Mouse (Mus musculus) forebrain, embryonic 14.5 days (tissue): ENCODE measurements around the gene Rad51b. TPM values are rescaled to one million over a fixed set of nuclear protein-coding genes. Genes with fewer than 3 reads are reported as not detected.

Experiments used
- ATAC-seq: fragments of 200-750 bp; cut with Nextera tagmentation; 2 replicates; pipeline ENCODE4 v1.8.0; 2017; ENCODE audit warnings: mild to moderate bottlenecking, moderate library complexity
- DNase-seq: peaks from one replicate; pipeline ENCODE4 v3.0.0-alpha.2; 2015; ENCODE audit warnings: low spot score
- H3K27ac ChIP-seq: fragments of 300-500 bp; sonication (generic); 2 replicates; pipeline ENCODE4 v1.5.1; 2014; ENCODE audit warnings: low read depth, mild to moderate bottlenecking, control low read depth, low read length, moderate library complexity
- H3K27me3 ChIP-seq: fragments of 300-500 bp; sonication (generic); replicated peaks from 2 replicates; pipeline ENCODE4 v1.6.1; 2014; ENCODE audit warnings: low read length, control low read depth, mixed read lengths; ENCODE audit not compliant: control insufficient read depth, insufficient read depth
- H3K36me3 ChIP-seq: fragments of 300-500 bp; sonication (generic); 2 replicates; pipeline ENCODE4 v1.6.1; 2014; ENCODE audit warnings: low read length, control low read depth; ENCODE audit not compliant: control insufficient read depth, insufficient read depth
- H3K4me1 ChIP-seq: fragments of 300-500 bp; sonication (generic); 2 replicates; pipeline ENCODE4 v1.6.1; 2014; ENCODE audit warnings: antibody characterized with exemption, low read length, control low read depth; ENCODE audit not compliant: control insufficient read depth, insufficient read depth
- H3K4me2 ChIP-seq: fragments of 300-500 bp; sonication (generic); 2 replicates; pipeline ENCODE4 v1.6.1; 2014; ENCODE audit warnings: mild to moderate bottlenecking, control low read depth, low read length
- H3K4me3 ChIP-seq: fragments of 300-500 bp; sonication (generic); 2 replicates; pipeline ENCODE4 v1.5.1; 2014; ENCODE audit warnings: low read depth, low read length, control low read depth
- H3K9ac ChIP-seq: fragments of 300-500 bp; sonication (generic); 2 replicates; pipeline ENCODE4 v1.6.1; 2014; ENCODE audit warnings: mild to moderate bottlenecking, low read length, control low read depth, moderate library complexity
- H3K9me3 ChIP-seq: fragments of 300-500 bp; sonication (generic); replicated peaks from 2 replicates; pipeline ENCODE4 v1.6.1; 2016; ENCODE audit warnings: low read length, control low read depth, mixed read lengths; ENCODE audit not compliant: control insufficient read depth
- WGBS: fragments of 180-500 bp; shearing (Covaris S2); extraction: QIAGEN DNeasy Blood & Tissue Kit; methylation state at CpG from one replicate; pipeline ENCODE4 v1.1.7; 2014; 5-methylcytosine and 5-hydroxymethylcytosine counted together
- polyA plus RNA-seq: library from polyadenylated mRNA; unstranded; fragments of >200 nt; fragmentation: Nextera tagmentation; extraction: Ambion mirVana; gene quantifications from 2 replicates; pipeline ENCODE4 v1.2.1, GENCODE M21; 2014

Rad51b gene
- polyA plus RNA-seq, 1 experiment from 2014 or later, result 3.5 TPM

DNA sequence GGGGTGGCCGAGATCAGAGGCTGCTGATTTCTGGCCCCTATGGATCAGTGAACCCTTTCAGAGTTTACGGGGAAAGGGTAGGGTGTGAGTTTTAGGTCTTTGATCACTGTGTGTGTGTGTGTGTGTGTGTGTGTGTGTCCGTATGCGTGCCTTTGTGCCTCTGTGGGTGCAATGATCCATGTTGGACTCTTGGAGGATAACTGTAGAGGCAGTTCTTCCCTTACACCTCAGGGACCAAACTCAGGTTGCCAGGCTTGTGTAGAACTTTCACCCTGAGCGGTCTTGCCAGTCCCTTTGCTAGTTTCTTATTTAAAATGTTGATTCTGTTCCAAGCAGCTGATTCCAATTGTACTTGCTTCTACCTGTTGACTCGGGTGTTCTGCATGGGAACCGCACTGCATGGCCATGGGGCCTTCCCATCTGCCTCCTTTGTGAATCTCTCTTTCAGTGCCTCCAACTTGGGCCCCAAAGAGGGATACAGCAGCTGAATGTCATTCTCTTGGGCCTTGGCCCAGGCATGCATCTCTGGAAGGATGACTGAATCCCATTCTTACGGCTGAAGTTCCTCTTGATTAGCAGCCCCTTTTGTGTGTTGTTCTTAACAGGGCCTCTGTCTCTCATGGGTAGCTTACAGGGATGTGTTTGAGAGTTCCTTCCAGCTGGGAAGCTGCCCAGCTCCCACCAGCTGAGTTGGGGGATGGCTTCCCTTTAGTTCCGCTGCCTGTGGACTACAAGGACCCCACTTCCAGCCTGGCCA, 383.0 kb downstream of the Rad51b start:
- Histone ChIP-seq H3K36me3 (no peaks in the 10 kb centered on the region), H3K4me2 (no peak overlapping the region), H3K4me1 (peaks cover 17% of the 10 kb centered on the region), H3K27me3 (no peaks in the 10 kb centered on the region), H3K4me3 (no peak overlapping the region), H3K9ac (no peak overlapping the region), H3K27ac (peak overlapping the region; percentile 49), H3K9me3 (no peaks in the 10 kb centered on the region)
- DNase-seq, result peak; percentile 83
- 52% methylated on average over 9 of the region's 9 CpGs for WGBS
- ATAC-seq, result peak; percentile 83

DNA sequence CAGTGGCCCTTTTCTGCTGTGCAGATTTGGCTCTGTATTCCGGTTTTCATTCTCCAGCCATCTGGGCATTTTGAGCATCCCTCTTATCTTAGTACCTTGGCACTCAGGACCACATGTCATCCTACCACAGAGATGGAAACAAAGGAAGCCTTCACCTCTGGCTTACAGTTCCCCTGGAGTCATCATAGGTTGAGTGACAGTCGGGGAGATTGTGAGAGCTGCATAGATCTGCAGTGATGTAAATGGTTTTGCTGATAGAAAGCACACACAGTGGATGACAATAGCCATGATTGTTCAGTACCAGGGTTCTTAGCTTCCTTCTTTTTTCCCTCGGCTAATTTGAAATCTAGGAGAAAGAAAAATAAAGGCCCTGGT, 383.6 kb downstream of the Rad51b start:
- ATAC-seq, result peak; percentile 65; the same call in 1 of the 2 replicates

DNA sequence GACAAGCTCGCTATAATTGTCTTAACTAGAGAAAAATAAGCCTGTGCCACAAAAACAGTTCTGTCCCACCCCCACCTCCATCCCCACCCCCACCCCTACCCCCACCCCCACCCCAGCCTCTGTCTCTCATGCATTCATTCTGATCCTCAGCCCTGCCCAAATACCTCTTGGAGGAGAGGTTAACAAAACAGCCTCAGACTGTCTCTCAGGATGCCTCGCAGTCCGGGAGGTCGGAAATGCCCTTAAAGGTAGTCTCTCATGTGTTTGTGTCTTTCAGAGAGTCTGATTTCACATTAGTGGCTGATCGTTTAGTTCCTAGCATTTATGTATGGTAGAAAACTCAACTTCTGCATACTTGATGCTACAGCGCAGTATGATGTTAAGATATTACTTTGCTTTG, 384.5 kb downstream of the Rad51b start:
- Histone ChIP-seq H3K27me3 (no peaks in the 10 kb centered on the region), H3K9me3 (no peaks in the 10 kb centered on the region), H3K4me1 (peaks cover 13% of the 10 kb centered on the region), H3K9ac (no peak overlapping the region), H3K4me3 (no peak overlapping the region), H3K27ac (no peak overlapping the region), H3K4me2 (no peak overlapping the region), H3K36me3 (no peaks in the 10 kb centered on the region)
- no peak for DNase-seq
- 75% methylated on average over 6 of the region's 6 CpGs for WGBS
- ATAC-seq, result no peak

More for the DNA sequence above, 383.6 kb downstream of the Rad51b start:
- Histone ChIP-seq H3K9ac (no peak overlapping the region), H3K36me3 (no peaks in the 10 kb centered on the region), H3K9me3 (no peaks in the 10 kb centered on the region), H3K4me1 (peaks cover 13% of the 10 kb centered on the region), H3K4me3 (no peak overlapping the region), H3K4me2 (no peak overlapping the region), H3K27ac (peak overlapping the region; percentile 49), H3K27me3 (no peaks in the 10 kb centered on the region)
- no peak for DNase-seq
- 25% methylated on average over 3 of the region's 3 CpGs for WGBS

DNA sequence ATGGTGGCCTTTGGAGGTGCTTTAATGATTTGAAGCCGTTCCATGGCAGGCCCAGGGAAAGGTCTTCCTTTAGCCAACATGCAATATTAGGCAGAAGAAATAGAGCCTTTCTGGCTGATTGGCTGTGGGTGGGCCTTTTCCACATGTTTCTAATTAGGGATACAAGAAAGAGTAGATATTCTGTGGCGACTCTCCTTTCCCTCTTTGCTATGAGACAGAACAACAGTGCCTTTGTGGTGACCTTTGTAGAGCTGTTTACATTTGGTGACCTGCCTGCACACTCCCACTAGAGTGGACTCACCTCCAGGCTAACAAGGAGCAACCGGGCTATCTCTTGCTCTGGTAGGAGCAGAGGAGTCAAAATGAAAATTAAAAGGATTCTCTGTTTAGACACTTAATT, 386.3 kb downstream of the Rad51b start:
- WGBS, result 60% methylated on average over 3 of the region's 3 CpGs
- Histone ChIP-seq H3K9ac (no peak overlapping the region), H3K4me1 (peaks cover 13% of the 10 kb centered on the region), H3K9me3 (no peaks in the 10 kb centered on the region), H3K36me3 (no peaks in the 10 kb centered on the region), H3K4me2 (no peak overlapping the region), H3K27me3 (no peaks in the 10 kb centered on the region), H3K27ac (no peak overlapping the region), H3K4me3 (no peak overlapping the region)
- no peak for ATAC-seq
- DNase-seq, result no peak

DNA sequence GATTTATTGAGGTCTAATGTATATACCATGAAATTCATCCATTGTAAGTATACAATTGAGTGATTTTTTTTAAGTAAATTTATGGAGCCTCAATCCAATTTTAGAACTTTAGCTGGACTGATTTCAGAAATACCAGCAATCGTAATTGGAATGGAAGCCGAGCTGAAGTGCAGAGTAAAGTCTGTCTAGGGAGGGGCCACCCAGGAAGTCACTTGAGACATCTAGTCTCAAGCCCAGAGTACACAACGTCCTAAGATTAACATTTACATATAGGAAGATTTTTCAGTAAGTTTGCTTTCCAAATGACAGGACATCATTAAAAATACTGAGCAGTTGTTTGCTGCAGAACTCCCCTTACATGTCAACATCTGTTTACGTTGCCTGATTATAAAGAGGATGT, 386.7 kb downstream of the Rad51b start:
- Histone ChIP-seq H3K4me1 (peaks cover 13% of the 10 kb centered on the region), H3K27ac (no peak overlapping the region), H3K36me3 (no peaks in the 10 kb centered on the region), H3K9ac (no peak overlapping the region), H3K27me3 (no peaks in the 10 kb centered on the region), H3K9me3 (no peaks in the 10 kb centered on the region), H3K4me3 (no peak overlapping the region), H3K4me2 (no peak overlapping the region)
- DNase-seq (no peak), ATAC-seq (no peak)
- 78% methylated on average over 4 of the region's 4 CpGs for WGBS

- no peak overlapping the region for H3K9ac ChIP-seq
- DNase-seq (no peak), ATAC-seq (no peak)
- H3K9me3 ChIP-seq, result no peaks in the 10 kb centered on the region
- no peak overlapping the region for H3K4me2 ChIP-seq
- 93% methylated on average over 2 of the region's 2 CpGs for WGBS
- H3K4me3 ChIP-seq, result no peak overlapping the region
- no peaks in the 10 kb centered on the region for H3K27me3 ChIP-seq
- no peaks in the 10 kb centered on the region for H3K36me3 ChIP-seq
- H3K27ac ChIP-seq, result no peak overlapping the region
- peaks cover 13% of the 10 kb centered on the region for H3K4me1 ChIP-seq
These were observed 387.3 kb downstream of the Rad51b start for GRCm38 (mm10) chr12:79684338-79684737.

DNA sequence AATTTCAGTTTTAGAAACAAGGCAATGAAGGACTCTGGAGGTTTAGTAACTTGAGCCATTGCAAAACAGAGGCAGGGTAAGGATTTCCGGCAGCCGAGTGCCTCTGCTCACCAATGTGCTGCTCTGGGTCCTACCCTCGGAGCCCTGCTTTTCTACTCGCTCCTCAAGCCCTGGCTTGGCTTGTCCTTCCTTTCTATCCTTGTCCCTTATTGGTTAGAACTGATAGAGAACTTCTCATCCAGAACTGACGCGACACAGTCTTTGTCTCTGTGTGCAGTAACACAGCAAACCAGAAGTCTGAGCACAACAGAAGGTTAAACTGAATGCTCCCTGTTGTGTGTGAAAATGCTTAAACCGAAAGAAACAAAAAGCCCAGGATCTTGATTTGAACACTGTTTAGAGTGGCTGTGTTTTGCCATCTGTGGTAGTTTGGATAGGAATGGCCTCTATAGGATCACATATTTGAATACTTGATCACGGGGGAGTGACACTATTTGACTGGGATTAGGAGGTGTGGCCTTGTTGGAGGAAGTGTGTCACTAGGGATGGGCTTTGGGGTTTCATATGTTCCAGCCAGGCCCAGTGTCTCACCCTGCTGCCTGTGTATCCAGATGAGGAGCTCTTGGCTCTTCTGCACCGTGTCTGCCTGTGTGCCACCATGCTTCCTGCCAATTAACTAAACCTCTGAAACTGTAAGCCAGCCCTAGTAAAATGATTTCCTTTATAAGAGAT, 389.7 kb downstream of the Rad51b start:
- H3K36me3 ChIP-seq, result no peaks in the 10 kb centered on the region
- no peak for DNase-seq
- 0 out of 2 replicates have a peak, but pooled peaks have one; percentile 26 for ATAC-seq
- no peak overlapping the region for H3K4me3 ChIP-seq
- H3K27me3 ChIP-seq, result no peaks in the 10 kb centered on the region
- no peak overlapping the region for H3K27ac ChIP-seq
- H3K4me1 ChIP-seq, result no peaks in the 10 kb centered on the region; the same call in 1 of the 2 replicates
- WGBS, result 41% methylated on average over 9 of the region's 9 CpGs
- H3K4me2 ChIP-seq, result no peak overlapping the region
- no peak overlapping the region for H3K9ac ChIP-seq
- H3K9me3 ChIP-seq, result no peaks in the 10 kb centered on the region

GRCm38 (mm10) chr12:79687683-79688386, 390.8 kb downstream of the Rad51b start:
- DNase-seq (no peak), ATAC-seq (no peak)
- no peak overlapping the region for H3K9ac ChIP-seq
- H3K36me3 ChIP-seq, result no peaks in the 10 kb centered on the region
- no peak overlapping the region for H3K27ac ChIP-seq
- H3K4me2 ChIP-seq, result no peak overlapping the region
- no peaks in the 10 kb centered on the region for H3K27me3 ChIP-seq
- H3K4me1 ChIP-seq, result no peaks in the 10 kb centered on the region
- no peaks in the 10 kb centered on the region for H3K9me3 ChIP-seq
- no peak overlapping the region for H3K4me3 ChIP-seq
- WGBS, result 75% methylated on average over 7 of the region's 7 CpGs
